Mouse (Mus musculus) neural tube, embryonic 12.5 days (tissue): ENCODE results near the gene Mut. TPM values are rescaled to one million over a fixed set of nuclear protein-coding genes. Genes with fewer than 3 reads are reported as not detected.
A peak's percentile ranks its signal among the peaks of the same experiment; 100 is the strongest.

Source experiments
- ATAC-seq: fragments of 200-750 bp; cut with Nextera tagmentation; 2 replicates; pipeline ENCODE4 v1.8.0; 2017; ENCODE audit warnings: low read depth, mild to moderate bottlenecking, moderate TSS enrichment, moderate library complexity; ENCODE audit not compliant: low FRiP score
- H3K27ac ChIP-seq: fragments of 300-500 bp; sonication (generic); 2 replicates; pipeline ENCODE4 v1.5.1; 2016
- H3K27me3 ChIP-seq: fragments of 300-500 bp; sonication (generic); replicated peaks from 2 replicates; pipeline ENCODE4 v1.6.1; 2016; ENCODE audit warnings: mild to moderate bottlenecking
- H3K36me3 ChIP-seq: fragments of 300-500 bp; sonication (generic); 2 replicates; pipeline ENCODE4 v1.6.1; 2016; ENCODE audit warnings: mild to moderate bottlenecking
- H3K4me1 ChIP-seq: fragments of 300-500 bp; sonication (generic); 2 replicates; pipeline ENCODE4 v1.6.1; 2016
- H3K4me2 ChIP-seq: fragments of 300-500 bp; sonication (generic); replicated peaks from 2 replicates; pipeline ENCODE4 v1.6.1; 2016; ENCODE audit warnings: mild to moderate bottlenecking
- H3K4me3 ChIP-seq: fragments of 300-500 bp; sonication (generic); 2 replicates; pipeline ENCODE4 v1.5.1; 2016
- H3K9ac ChIP-seq: fragments of 300-500 bp; sonication (generic); 2 replicates; pipeline ENCODE4 v1.6.1; 2016; ENCODE audit warnings: mild to moderate bottlenecking
- H3K9me3 ChIP-seq: fragments of 300-500 bp; sonication (generic); 2 replicates; pipeline ENCODE4 v1.6.1; 2016; ENCODE audit warnings: mild to moderate bottlenecking
- WGBS: fragments of 180-500 bp; shearing (Covaris S2); methylation state at CpG from one replicate; pipeline ENCODE4 v1.1.7; 2016; 5-methylcytosine and 5-hydroxymethylcytosine counted together
- polyA plus RNA-seq: library from polyadenylated mRNA; unstranded; fragments of >200 nt; fragmentation: Nextera tagmentation; extraction: Ambion mirVana; gene quantifications from 2 replicates; pipeline ENCODE4 v1.2.1, GENCODE M21; 2016

The Mut gene
- polyA plus RNA-seq, 1 experiment from 2014 or later = 28.0 TPM

DNA sequence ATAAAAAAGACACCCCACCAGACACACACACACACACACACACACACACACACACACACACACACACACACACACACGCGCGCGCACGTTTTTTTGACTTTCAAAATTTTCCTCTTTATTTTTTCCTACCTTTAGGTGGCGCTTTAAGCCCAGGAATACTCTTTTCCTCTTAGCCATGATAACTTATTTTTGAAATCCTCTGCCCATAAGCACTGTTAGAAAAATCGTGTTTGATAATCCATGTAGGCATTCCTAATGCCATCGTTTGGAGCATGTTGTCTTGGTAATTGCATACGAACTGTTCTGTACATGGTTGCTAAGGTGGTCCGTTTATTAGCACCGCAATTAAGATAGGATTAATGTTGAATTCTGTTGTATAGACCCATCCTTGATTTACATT, 43.4 kb downstream of the Mut start:
- Histone ChIP-seq H3K4me1 (no peaks in the 10 kb centered on the region), H3K27ac (no peak overlapping the region), H3K36me3 (no peaks in the 10 kb centered on the region), H3K4me2 (no peak overlapping the region), H3K27me3 (no peaks in the 10 kb centered on the region), H3K4me3 (no peak overlapping the region), H3K9ac (no peak overlapping the region), H3K9me3 (no peaks in the 10 kb centered on the region)
- WGBS = 72% methylated on average over 11 of the region's 11 CpGs
- no peak for ATAC-seq

- no peak overlapping the region for H3K4me2 ChIP-seq
- H3K4me3 ChIP-seq = no peak overlapping the region
- ATAC-seq = peak; percentile 89
- no peak overlapping the region for H3K27ac ChIP-seq
- no peak overlapping the region for H3K9ac ChIP-seq
- 21% methylated on average over 3 of the region's 3 CpGs for WGBS
- no peaks in the 10 kb centered on the region for H3K36me3 ChIP-seq
- no peaks in the 10 kb centered on the region for H3K27me3 ChIP-seq
- no peaks in the 10 kb centered on the region for H3K9me3 ChIP-seq
- peaks cover 9% of the 10 kb centered on the region for H3K4me1 ChIP-seq
Observed at GRCm38 (mm10) chr17:40992102-40992501, 57.6 kb downstream of the Mut start.

Other genes with a start within 250 kb of the Mut start
- not detected in 2 replicates for gene Esp1, start 207.6 kb upstream of the Mut start, polyA plus RNA-seq
- not detected in 2 replicates for gene Crisp2, start 127.7 kb upstream of the Mut start, polyA plus RNA-seq
- gene Rhag, start 123.6 kb upstream of the Mut start, polyA plus RNA-seq = 2.6 and 2.8 TPM in 2 replicates
- 0.66 and 0.83 TPM in 2 replicates for gene 9130008F23Rik, start 54.1 kb upstream of the Mut start, polyA plus RNA-seq
- gene Glyatl3, start 20.3 kb upstream of the Mut start, polyA plus RNA-seq = not detected in 2 replicates
- gene Cenpq, start 362 bp downstream of the Mut start, polyA plus RNA-seq = 21.8 and 26.0 TPM in 2 replicates